Mouse (Mus musculus) lung, postnatal 0 days (tissue): ENCODE results near the gene 1810062G17Rik.

Source experiments
- CTCF ChIP-seq: IDR thresholded peaks from 2 replicates; pipeline ENCODE4 v1.5.1; 2016; ENCODE audit warnings: antibody characterized with exemption, mild to moderate bottlenecking
- EP300 ChIP-seq: IDR thresholded peaks from 2 replicates; pipeline ENCODE4 v1.6.1; 2016; ENCODE audit warnings: antibody characterized with exemption, mild to moderate bottlenecking, control low read depth

- TF ChIP-seq EP300, result no peak
- no peak for TF ChIP-seq CTCF
These were observed 10.4 kb downstream of the 1810062G17Rik start for GRCm38 (mm10) chr3:36486176-36486575.
